Mouse (Mus musculus) heart, embryonic 14.5 days (tissue): ENCODE data around the gene Pkib. TPM values are rescaled to one million over a fixed set of nuclear protein-coding genes. Genes with fewer than 3 reads are reported as not detected.
A peak's percentile ranks its signal among the peaks of the same experiment; 100 is the strongest.

Experiments used
- ATAC-seq: fragments of 200-750 bp; cut with Nextera tagmentation; 2 replicates; pipeline ENCODE4 v1.8.0; 2017; ENCODE audit warnings: low read depth, moderate TSS enrichment; ENCODE audit not compliant: insufficient number of reproducible peaks, insufficient read depth, low FRiP score
- H3K27ac ChIP-seq, 2 experiments: fragments of 200-500 bp in 1 of 2; fragments of 300-500 bp in 1 of 2; sonication (generic) in 1 of 2; replicated peaks in 1 of 2; 2 replicates each; pipeline ENCODE4 v1.5.1; 2012 to 2014; ENCODE audit warnings: low read depth in 2 of 2, low read length in 2 of 2, control low read depth in 1 of 2, mild to moderate bottlenecking in 1 of 2, mixed read lengths in 1 of 2; ENCODE audit not compliant: control insufficient read depth in 1 of 2, insufficient read depth in 1 of 2
- H3K27me3 ChIP-seq: fragments of 300-500 bp; sonication (generic); 2 replicates; pipeline ENCODE4 v1.6.1; 2014; ENCODE audit warnings: mild to moderate bottlenecking, low read length, control low read depth; ENCODE audit not compliant: control insufficient read depth, insufficient read depth
- H3K36me3 ChIP-seq: fragments of 300-500 bp; sonication (generic); 2 replicates; pipeline ENCODE4 v1.6.1; 2014; ENCODE audit warnings: mild to moderate bottlenecking, control low read depth, low read length, mixed read lengths; ENCODE audit not compliant: control insufficient read depth, insufficient read depth
- H3K4me1 ChIP-seq, 2 experiments: fragments of 200-500 bp in 1 of 2; fragments of 300-500 bp in 1 of 2; sonication (generic) in 1 of 2; 2 replicates each; pipeline ENCODE4 v1.6.1; 2012 to 2014; ENCODE audit warnings: low read length in 2 of 2, control low read depth in 1 of 2, mixed read lengths in 1 of 2; ENCODE audit not compliant: control insufficient read depth in 2 of 2, insufficient read depth in 2 of 2
- H3K4me2 ChIP-seq: fragments of 300-500 bp; sonication (generic); 2 replicates; pipeline ENCODE4 v1.6.1; 2014; ENCODE audit warnings: mild to moderate bottlenecking, low read length
- H3K4me3 ChIP-seq, 2 experiments: fragments of 200-500 bp in 1 of 2; fragments of 300-500 bp in 1 of 2; sonication (generic) in 1 of 2; 2 replicates each; pipeline ENCODE4 v1.5.1; 2012 to 2014; ENCODE audit warnings: low read length in 2 of 2, mild to moderate bottlenecking in 2 of 2, control low read depth in 1 of 2, low read depth in 1 of 2, moderate library complexity in 1 of 2; ENCODE audit not compliant: control insufficient read depth in 1 of 2, insufficient read depth in 1 of 2
- H3K9ac ChIP-seq: fragments of 300-500 bp; sonication (generic); 2 replicates; pipeline ENCODE4 v1.6.1; 2014; ENCODE audit warnings: mild to moderate bottlenecking, low read length
- H3K9me3 ChIP-seq: fragments of 300-500 bp; sonication (generic); 2 replicates; pipeline ENCODE4 v1.6.1; 2016; ENCODE audit warnings: low read length, control low read depth; ENCODE audit not compliant: control insufficient read depth
- WGBS: fragments of 180-500 bp; shearing (Covaris S2); extraction: QIAGEN DNeasy Blood & Tissue Kit; methylation state at CpG from one replicate; pipeline ENCODE4 v1.1.7; 2014; 5-methylcytosine and 5-hydroxymethylcytosine counted together
- polyA plus RNA-seq: library from polyadenylated mRNA; unstranded; fragments of >200 nt; fragmentation: Nextera tagmentation; extraction: Ambion mirVana; gene quantifications from 2 replicates; pipeline ENCODE4 v1.2.1, GENCODE M21; 2014

The Pkib gene
- polyA plus RNA-seq, 1 experiment from 2014 or later: 2.0 TPM

DNA sequence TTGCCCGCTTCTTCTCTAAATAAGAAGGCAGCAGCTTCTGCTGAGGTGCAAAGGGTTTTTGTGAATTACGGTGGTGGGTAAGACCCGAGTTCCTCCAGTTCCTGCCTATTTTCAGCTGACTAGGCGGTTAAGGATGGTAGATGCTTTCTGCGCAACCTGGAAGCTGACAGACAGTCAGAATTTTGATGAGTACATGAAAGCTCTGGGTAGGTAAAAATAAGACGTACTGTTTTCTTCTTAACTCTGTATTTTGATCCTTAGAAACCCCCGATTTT, 153.0 kb downstream of the Pkib start, which contains the start of gene Fabp7:
Gene Fabp7 (plus strand): TSS at position 6 of the 275 bp plus-strand sequence.
- H3K36me3 ChIP-seq: no peaks in the 10 kb centered on the region
- no peak within 1 kb of the TSS for H3K4me3 ChIP-seq
- H3K27ac ChIP-seq: no peak within 1 kb of the TSS
- no peak within 1 kb of the TSS for H3K9ac ChIP-seq
- H3K4me2 ChIP-seq: peak within 1 kb of the TSS; percentile 22; the same call in 1 of the 2 replicates
- no peaks in the 10 kb centered on the region for H3K27me3 ChIP-seq
- 25% methylated on average over 7 of the region's 7 CpGs for WGBS
- H3K4me1 ChIP-seq: peaks cover 0 to 3% of the 10 kb centered on the region in 2 experiments; a peak in 2 of 4 replicates
- ATAC-seq: no peak
- no peaks in the 10 kb centered on the region for H3K9me3 ChIP-seq

DNA sequence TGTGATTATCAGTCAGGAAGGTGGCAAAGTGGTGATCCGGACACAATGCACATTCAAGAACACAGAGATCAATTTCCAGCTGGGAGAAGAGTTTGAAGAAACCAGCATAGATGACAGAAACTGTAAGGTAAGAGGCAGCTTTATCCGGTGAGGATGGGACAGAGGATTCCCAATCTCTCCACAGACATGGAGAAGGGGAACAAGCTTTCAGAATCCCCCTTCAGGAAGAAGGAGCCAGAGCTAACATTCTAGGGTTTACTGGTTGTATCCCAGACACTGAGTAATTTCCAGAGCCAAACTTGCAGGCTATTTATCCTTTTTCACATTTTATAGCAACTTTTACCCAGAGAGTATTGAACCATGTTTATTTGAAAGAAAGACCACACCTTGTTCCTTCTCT, 153.8 kb downstream of the Pkib start:
- Histone ChIP-seq H3K4me1 (peaks cover 0 to 3% of the 10 kb centered on the region in 2 experiments; a peak in 2 of 4 replicates), H3K4me2 (no peak overlapping the region), H3K36me3 (no peaks in the 10 kb centered on the region), H3K4me3 (no peak overlapping the region), H3K9me3 (no peaks in the 10 kb centered on the region), H3K27ac (no peak overlapping the region), H3K9ac (no peak overlapping the region), H3K27me3 (no peaks in the 10 kb centered on the region)
- 75% methylated on average over 2 of the region's 2 CpGs for WGBS
- no peak for ATAC-seq

Other genes starting within 250 kb of the Pkib start
- gene Hsf2, start 145.6 kb upstream of the Pkib start, polyA plus RNA-seq: 27.4 and 28.2 TPM in 2 replicates
- gene Serinc1, start 99.5 kb upstream of the Pkib start, polyA plus RNA-seq: 183 and 190 TPM in 2 replicates
- gene Fabp7, start 152.9 kb downstream of the Pkib start, polyA plus RNA-seq: 10.5 and 10.9 TPM in 2 replicates
- 42.2 and 43.7 TPM in 2 replicates for gene Smpdl3a, start 162.4 kb downstream of the Pkib start, polyA plus RNA-seq